ENCODE assay signal across 8 mouse cellular contexts in the genomic region with DNA sequence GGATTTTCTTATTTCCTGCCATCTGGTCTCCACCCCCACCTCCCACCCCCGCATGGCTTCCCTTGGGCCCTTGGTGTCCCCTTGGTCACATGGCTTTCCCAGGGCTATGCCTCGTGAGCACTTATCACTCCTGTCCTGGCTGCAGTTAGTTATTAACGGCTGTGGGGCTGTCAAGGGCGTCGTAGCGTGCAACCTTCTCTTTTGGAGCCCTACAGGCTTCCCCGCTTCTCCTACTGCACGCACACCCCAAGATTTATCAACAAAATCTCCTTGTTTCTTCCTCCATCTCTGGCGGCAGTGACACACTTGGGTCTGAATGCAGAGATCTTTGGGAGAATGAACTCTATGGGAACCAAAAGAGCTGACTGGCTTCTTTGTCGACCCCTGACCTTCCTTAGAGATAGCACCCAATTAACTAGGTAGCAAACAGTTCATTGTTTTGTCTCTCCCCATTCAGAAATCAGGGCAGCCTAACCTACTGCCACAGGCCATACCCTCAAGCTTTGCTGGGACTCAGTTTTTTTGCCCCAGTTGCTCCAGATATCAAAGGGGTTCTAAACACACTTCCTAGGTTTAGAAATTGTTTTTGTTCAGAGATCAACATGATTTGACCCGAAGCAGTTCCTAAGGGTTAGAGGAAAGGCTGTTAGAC. TPM values are rescaled to one million over a fixed set of nuclear protein-coding genes. Genes with fewer than 3 reads are reported as not detected.
DNase-seq lines count a peak whose midpoint lies in the region.

No protein-coding gene starts in this region.

- peak; percentile 49 for DNase-seq in ovary, postnatal 36 days (ENCODE audit: low spot score)
- no peak for DNase-seq in ovary, postnatal 10 days (ENCODE audit: low spot score)
- peak; percentile 72 to 75 for DNase-seq in heart, postnatal 10 days
- peak; percentile 73 to 84 for DNase-seq in kidney, postnatal 4 days
- no peak for DNase-seq in urinary bladder, postnatal 25 days (ENCODE audit: low spot score)
- no peak for DNase-seq in urinary bladder, adult 18-20 months (ENCODE audit: low spot score in 2 of 2)
- DNase-seq in thymus, postnatal 25 days: no peak
- no peak for DNase-seq in layer of hippocampus, adult 9-10 months (ENCODE audit: low spot score)

- intact Hi-C loops in heart, postnatal 10 days (cut with DNase I): loop anchor here (2.0 kb wide), 1 partner anchor 76 kb away; no protein-coding TSS in a partner anchor

RNA-seq across cellular contexts. Expression of a gene that starts 48.3 kb away (rescaled TPM):
- 10 to 100 TPM; 10.0 to 10.6 TPM for total RNA-seq in heart, postnatal 10 days (2021)

Comparison
In these comparisons a context has a peak if more than half of its experiments do, and no peak if none do; other contexts are left out.
1. DNase-seq: peak in ovary, postnatal 36 days (single experiment), heart, postnatal 10 days (2 of 2) and kidney, postnatal 4 days (2 of 2); none in ovary, postnatal 10 days (single experiment), urinary bladder, postnatal 25 days (single experiment), urinary bladder, adult 18-20 months (0 of 2), thymus, postnatal 25 days (single experiment) and layer of hippocampus, adult 9-10 months (single experiment).